Mouse (Mus musculus): ENCODE results near the gene Gm43064. TPM values are rescaled to one million over a fixed set of nuclear protein-coding genes. Genes with fewer than 3 reads are reported as not detected.

Gm43064 gene
- polyA plus RNA-seq, 1 experiment from 2014 or later = 1.1 TPM

DNA sequence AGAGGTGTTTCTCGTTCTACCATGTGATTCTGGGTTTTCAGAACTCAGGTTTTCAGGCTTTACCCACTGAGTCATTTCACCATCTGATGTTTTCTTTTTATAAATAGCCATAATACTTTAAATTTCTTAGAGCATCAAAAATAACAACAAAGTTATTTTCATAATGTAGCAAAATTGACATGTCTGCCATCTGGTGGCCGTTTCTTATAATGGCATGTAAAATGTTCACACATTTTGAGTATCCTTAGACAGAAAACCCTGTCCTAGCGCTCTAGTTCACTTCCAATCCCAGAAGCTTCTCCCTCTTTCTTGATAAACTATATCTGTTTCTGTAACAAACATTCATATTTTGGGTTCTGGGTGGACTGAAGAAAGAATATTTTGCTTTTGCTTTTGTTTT, 78.2 kb downstream of the Gm43064 start:
- Histone ChIP-seq H3K4me3 (replicated peaks; ENCODE audit: low read length) (no peak overlapping the region), H3K4me2 (ENCODE audit: low read depth, low read length) (no peak overlapping the region), H3K4me1 (ENCODE audit: control insufficient read depth, insufficient read depth, low read length) (no peaks in the 10 kb centered on the region), H3K9me3 (replicated peaks; ENCODE audit: control insufficient read depth, low read length) (no peaks in the 10 kb centered on the region), H3K36me3 (ENCODE audit: control insufficient read depth, insufficient read depth, low read length) (no peaks in the 10 kb centered on the region), H3K27ac (ENCODE audit: low read length) (no peak overlapping the region), H3K27me3 (ENCODE audit: control insufficient read depth, insufficient read depth, low read length) (no peaks in the 10 kb centered on the region), H3K9ac (ENCODE audit: low read length) (no peak overlapping the region)
- 30% methylated on average over 3 of the region's 3 CpGs for whole genome bisulfite sequencing
- ATAC-seq (ENCODE audit: insufficient read depth, low FRiP score) = no peak

Other genes with a start within 250 kb of the Gm43064 start
- 1.7 and 1.9 TPM in 2 replicates for gene Syt6, start 234.3 kb upstream of the Gm43064 start, polyA plus RNA-seq (2015; fragmentation: Nextera tagmentation; extraction: Ambion mirVana)
- 0.12 and 0.37 TPM in 2 replicates for gene Atg4a-ps, start 163.5 kb upstream of the Gm43064 start, polyA plus RNA-seq (2015; fragmentation: Nextera tagmentation; extraction: Ambion mirVana)
- 51.8 and 57.3 TPM in 2 replicates for gene Olfml3, start 71.6 kb upstream of the Gm43064 start, polyA plus RNA-seq (2015; fragmentation: Nextera tagmentation; extraction: Ambion mirVana)
- gene Gm10964, start 70.2 kb upstream of the Gm43064 start, polyA plus RNA-seq (2015; fragmentation: Nextera tagmentation; extraction: Ambion mirVana) = not detected in 2 replicates
- gene Hipk1, start 18.0 kb upstream of the Gm43064 start, polyA plus RNA-seq (2015; fragmentation: Nextera tagmentation; extraction: Ambion mirVana) = 10.9 and 11.3 TPM in 2 replicates
- 17.6 and 20.0 TPM in 2 replicates for gene Dclre1b, start 129 bp upstream of the Gm43064 start, polyA plus RNA-seq (2015; fragmentation: Nextera tagmentation; extraction: Ambion mirVana)
- gene Ap4b1, start 53 bp upstream of the Gm43064 start, polyA plus RNA-seq (2015; fragmentation: Nextera tagmentation; extraction: Ambion mirVana) = 20.1 and 22.0 TPM in 2 replicates
- 0.70 and 1.3 TPM in 2 replicates for gene Bcl2l15, start 23.0 kb downstream of the Gm43064 start, polyA plus RNA-seq (2015; fragmentation: Nextera tagmentation; extraction: Ambion mirVana)
- gene Ptpn22, start 50.2 kb downstream of the Gm43064 start, polyA plus RNA-seq (2015; fragmentation: Nextera tagmentation; extraction: Ambion mirVana) = 2.8 and 3.2 TPM in 2 replicates
- 6.3 and 7.3 TPM in 2 replicates for gene Rsbn1, start 104.5 kb downstream of the Gm43064 start, polyA plus RNA-seq (2015; fragmentation: Nextera tagmentation; extraction: Ambion mirVana)
- 17.3 and 17.9 TPM in 2 replicates for gene Phtf1, start 158.5 kb downstream of the Gm43064 start, polyA plus RNA-seq (2015; fragmentation: Nextera tagmentation; extraction: Ambion mirVana)

Measured in stomach, embryonic 16.5 days (tissue).